Mouse (Mus musculus) 416B (cell line): ENCODE results near the gene Krt33b.

Source experiments
- DNase-seq: peaks from one replicate; pipeline ENCODE4 v3.0.0; 2011; ENCODE audit warnings: low read depth

The Krt33b gene

DNA sequence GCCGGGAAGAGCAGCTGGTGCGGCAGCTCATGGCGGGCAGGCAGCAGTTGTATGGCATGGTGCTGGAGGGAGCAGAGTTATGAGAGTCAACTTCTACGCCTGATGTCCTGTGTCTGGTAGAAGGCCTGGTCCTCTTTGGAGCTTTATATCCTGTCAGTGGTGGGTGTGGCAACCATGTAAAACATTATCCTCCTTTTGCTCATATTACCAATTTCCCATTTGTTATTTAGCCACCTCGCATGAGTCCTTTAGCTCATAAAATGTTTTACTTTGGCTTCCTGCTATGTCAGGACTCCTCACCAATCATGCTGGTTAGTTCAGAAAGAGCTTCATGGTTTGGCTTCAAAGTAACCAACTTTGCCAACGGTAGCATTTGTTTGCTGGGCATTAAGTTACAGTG lies at the start of gene Krt33b:
TSS of gene Krt33b (minus strand) at position 101 of the 400 bp plus-strand sequence.
- no peak for DNase-seq

GRCm38 (mm10) chr11:100073873-100074272 lies 44.2 kb upstream of the Krt33b start:
- DNase-seq, result no peak

- DNase-seq, result peak; percentile 13
Observed at GRCm38 (mm10) chr11:100067293-100068036, 37.8 kb upstream of the Krt33b start.

DNA sequence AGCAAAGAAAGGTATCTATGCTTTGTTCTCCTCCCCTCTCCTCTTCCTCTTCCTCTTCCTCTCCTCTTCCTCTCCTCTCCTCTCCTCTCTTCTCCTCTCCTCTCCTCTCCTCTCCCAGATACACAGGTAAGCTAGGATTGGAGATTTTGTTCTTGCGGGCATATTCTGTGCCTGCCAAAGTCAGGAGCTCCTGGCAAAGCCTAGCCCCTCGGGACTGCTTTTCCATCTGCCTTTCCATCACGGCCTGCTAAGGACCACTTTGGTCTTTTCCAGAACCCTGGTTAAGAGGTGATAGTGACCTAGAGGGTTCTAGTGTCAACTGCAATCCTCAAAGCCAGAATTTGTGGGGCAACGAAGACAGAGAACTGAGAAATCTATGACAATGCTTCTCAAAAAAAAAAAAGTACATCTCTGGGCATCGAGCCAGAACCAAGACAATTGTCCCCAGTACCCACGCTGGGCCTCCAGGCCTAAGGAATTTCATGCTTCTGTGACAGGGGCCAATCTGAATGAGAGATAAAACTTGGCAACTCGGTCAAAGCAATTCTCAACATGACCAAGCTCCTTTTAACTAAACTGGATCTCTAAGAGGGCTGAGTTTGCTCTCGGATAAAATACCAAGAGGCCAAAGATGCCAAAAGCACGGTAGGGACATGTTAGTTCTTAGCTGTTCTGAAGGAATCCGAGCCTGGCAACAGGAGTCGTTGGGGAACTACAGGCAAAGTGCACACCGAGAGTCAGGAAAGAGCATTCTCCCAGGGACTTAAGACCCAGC lies 36.8 kb upstream of the Krt33b start:
- no peak for DNase-seq

GRCm38 (mm10) chr11:100058875-100059274 lies 29.2 kb upstream of the Krt33b start:
- DNase-seq, result peak; percentile 6

DNA sequence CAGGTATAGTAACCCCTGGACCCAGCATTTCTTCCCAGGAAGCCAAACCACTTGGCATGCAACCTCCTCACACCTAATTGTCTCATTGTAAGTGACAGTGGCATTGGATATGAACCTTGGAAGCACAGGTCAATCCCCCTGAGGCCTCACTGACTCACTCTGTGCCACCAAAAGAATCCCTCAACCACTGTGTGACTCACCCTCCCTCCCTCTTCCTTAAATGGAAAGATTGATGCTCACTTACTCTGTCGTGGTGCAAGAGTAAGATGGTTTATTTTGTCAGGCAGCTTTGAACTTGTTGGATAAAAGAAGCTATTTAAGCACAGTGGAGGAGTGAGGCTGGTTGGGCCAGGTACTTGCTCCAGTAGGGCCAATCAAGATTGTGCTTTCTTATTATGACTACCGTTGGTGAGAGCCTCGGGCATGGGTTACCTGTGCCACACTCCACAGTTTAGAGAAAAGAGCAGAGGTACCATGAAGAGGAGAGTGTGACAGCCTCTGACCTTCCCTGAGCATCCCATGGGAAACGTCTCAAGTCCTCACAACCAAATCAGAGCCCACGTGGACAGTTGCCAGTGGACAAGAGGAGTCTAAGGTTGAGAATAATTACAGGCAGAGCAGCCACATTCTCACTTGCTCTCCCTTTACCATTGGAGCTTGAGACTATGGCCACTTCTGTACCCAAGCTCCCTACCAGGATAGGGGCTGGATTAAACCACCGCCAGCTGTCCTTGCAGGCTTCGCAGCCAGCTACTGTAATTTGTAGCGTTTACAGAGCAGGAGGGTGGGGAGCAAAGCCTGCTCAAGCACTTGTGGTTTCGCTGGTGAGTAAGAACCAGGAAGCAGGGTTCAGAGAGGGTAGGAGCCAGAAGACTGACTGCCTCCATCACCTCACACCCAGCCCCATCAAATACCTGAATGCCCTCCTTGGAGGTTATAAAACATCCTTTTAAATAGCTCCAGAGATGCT lies 26.3 kb upstream of the Krt33b start:
- DNase-seq, result peak; percentile 50

DNA sequence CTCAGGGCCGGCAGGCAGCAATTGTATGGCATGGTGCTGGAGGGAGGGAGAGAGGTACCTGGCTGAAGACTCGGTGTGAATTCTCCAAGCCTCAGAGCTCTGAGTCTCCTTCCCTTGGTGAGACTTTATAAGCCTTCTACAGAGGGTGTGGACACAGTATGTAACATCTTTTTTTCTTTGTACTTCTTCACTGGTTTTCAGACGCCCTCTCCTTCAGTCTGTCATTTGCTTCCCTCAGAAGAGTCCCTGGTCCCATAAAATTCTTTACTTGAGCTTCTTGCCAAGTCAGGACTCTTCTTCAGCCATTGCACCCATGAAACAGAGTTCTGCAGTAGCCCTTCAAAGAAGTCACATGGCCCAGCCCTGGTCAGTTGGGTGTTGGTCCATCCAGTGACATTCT lies 20.8 kb upstream of the Krt33b start, which contains the start of gene Krt31:
TSS of gene Krt31 (minus strand) at position 101 of the 400 bp plus-strand sequence.
- DNase-seq, result no peak

DNA sequence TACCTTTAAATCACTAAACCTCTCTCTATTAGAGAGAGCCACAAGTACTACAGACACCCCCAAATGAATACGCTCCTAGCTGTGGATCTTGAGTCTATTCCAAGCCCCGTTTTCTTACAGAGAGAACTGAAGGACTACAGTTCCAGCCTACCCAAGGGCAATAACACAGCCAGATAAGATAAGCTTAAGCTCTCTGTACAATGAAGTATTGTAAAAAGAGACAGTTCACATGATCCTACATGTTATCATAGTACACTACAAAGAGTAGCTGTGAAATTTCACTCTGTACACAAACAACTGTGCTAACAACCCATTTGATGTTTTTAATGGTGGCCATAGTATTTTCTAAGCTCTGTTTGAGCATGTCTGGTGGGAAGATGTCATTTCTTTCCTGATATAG lies 17.5 kb upstream of the Krt33b start:
- DNase-seq, result no peak

DNA sequence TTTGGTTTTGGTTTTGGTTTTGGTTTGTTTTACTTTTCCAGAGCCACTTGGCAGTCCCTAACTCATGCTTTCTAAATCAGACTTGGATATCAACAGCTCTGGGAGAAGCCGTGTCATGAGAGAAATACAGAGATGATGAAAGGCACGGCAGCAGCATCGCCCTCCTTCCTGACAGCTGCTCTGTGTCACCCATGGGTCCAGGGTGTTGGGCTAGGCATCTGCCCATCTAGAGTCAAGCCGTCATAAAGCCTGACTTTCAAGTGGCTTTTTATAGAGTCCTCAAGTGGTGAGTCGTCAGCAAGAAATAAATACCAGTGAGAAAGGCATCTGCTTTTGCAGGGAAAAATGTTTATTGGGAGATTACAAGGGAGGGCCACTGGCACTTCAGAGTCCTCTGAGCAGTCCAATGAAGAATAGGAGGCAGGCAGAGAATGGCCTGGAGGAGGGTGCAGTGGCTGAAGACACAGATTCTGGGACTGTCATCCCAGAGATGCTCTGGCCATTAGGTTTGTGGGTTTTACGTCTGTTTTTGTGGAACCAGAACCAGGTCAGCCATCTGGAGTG lies 16.7 kb upstream of the Krt33b start:
- DNase-seq, result no peak

DNA sequence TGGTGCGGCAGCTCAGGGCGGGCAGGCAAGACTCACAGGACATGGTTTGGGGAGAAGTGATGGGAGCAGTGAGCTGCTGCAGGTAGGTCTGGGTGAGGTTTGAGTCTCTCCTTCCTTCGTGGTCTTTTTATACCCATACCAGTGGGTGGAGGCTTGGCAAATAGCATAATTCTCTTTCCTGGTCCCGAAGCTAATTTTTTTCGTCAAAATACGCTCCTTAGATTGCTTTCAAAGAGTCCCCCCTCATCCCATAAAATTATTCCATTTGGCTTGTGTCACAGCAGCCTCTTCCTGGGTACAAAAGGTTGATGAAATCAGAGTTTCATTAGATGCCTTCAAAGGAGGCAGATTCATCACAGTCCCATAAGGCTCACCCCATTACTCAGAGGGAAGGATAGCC lies 11.8 kb upstream of the Krt33b start, which contains the start of gene Krt34:
TSS of gene Krt34 (minus strand) at position 101 of the 400 bp plus-strand sequence.
- DNase-seq, result no peak

GRCm38 (mm10) chr11:100021438-100021837 lies 8.2 kb downstream of the Krt33b start:
- no peak for DNase-seq

DNA sequence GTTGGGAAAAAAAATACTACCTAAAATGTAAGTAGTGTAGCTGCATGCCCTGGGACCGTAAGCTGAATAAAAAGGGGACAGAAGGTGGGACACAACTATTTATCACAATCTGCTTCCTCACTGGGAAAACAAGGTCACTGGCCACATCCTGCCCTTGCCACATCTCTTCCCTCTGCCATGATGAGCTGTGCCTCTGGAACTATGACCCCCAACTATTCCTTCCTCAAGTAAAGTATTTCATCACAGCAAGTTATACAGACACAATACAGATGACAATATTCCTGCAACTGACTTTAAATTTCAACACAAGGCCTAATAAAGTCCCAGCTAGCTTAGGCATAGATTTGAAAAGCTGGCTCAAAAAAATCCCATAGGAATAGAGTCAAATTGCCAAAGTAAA lies 10.2 kb downstream of the Krt33b start:
- DNase-seq, result no peak

DNA sequence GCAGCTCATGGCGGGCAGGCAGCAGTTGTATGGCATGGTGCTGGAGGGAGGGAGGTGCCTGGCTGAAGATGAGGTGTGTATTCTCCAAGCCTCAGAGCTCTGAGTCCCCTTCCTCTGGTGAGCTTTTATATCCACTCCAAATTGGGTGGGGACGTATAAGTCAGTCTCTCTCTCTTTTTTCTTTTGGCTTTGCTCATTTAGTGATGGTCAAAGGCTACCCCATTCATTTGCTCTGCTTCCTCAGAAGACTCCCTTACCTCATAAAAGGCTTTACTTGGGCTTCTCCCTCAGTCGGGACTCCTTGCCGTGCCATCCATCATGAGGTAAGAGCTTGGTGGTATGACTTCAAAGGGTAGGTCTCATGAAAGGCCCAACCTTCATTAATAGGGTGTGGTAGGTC lies 13.6 kb downstream of the Krt33b start, which contains the start of gene Krt33a:
TSS of gene Krt33a (minus strand) at position 101 of the 400 bp plus-strand sequence.
- DNase-seq, result no peak

- no peak for DNase-seq
Observed at GRCm38 (mm10) chr11:100013691-100014171, 15.9 kb downstream of the Krt33b start.

- DNase-seq, result no peak
Observed at GRCm38 (mm10) chr11:100010682-100011081, 19.0 kb downstream of the Krt33b start.

DNA sequence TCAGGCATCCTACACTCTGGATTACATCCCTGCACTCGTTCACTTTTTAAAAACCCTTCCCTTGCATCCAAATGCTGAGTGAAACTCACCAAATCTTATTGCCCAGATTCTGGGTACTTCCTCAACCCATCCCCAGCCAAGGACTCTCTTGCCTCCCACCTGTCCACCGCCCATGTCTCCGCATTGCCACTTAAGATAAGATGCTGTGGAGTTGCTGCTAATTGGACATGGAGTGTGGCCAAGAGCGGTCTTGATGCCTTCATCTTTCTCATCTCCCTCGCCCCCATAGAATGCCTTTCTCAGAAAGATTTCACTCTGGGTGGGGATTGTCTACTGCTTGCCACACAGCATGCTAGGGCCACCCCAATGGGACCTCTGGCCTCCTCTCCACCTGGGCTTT lies 21.3 kb downstream of the Krt33b start:
- DNase-seq, result no peak

GRCm38 (mm10) chr11:100006624-100007023 lies 23.0 kb downstream of the Krt33b start:
- peak; percentile 14 for DNase-seq

GRCm38 (mm10) chr11:100005905-100006304 lies 23.8 kb downstream of the Krt33b start:
- DNase-seq, result no peak

- peak; percentile 44 for DNase-seq
Observed at GRCm38 (mm10) chr11:100004846-100005245, 24.8 kb downstream of the Krt33b start.

DNA sequence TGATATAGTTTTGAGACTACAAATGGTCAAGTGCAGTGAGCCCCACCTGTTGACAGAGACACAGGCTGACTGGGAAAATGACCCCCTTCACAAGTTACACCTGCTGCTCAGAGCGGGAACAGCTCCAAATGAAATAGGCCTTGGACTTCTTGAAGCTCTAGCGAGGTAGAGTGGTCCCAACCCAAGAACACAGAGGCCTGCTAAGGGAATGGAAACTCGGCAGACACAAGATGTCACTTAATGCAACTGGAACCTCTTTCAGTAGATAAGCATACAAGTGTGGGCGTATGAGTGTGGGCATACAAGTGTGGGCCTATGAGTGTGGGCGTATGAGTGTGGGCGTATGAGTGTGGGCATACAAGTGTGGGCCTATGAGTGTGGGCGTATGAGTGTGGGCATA lies 30.6 kb downstream of the Krt33b start:
- DNase-seq, result no peak

GRCm38 (mm10) chr11:99994384-99994661 lies 35.3 kb downstream of the Krt33b start:
- no peak for DNase-seq
